Comparison of ENCODE assay signal across 20 mouse cellular contexts in the genomic region with DNA sequence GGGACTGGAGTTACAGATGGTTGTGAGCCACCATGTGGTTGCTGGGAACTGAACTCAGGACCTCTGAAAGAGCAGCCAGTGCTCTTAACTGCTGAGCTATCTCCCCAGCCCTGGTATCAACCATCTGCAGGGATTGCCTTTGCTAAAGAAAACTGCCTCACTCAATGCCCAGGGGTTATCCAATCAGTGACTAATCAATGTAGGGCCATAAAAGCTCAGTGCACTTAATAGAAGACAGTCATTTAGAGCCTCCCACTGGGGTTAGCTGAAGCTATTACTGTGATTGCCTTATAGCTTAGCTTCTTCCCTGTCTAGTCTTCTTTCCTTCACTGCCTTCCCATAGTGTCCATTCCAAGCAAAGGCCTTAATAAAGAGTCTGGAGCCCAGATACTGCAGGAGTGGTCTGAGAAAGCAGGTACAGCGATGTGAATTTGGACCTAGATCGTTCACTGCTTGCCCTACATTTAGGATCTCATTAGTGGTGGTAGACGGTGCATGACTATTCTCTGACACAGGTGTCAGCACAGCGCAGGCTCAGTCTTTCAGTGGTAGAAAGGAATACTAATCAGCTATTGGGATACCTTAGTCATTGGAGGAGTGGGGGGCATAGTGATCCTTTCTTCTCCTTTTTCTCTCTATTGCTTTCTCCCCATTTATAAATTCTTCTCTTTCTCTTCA.
"Had no signal": no experiment of that assay in that cellular context is flagged by ENCODE, and none has a peak within 500 bp of the region (broad histone marks: within the 10 kb centered on the region; RNA-seq: fewer than 3 reads in every experiment).

No protein-coding gene starts in this region.

- H3K27me3 ChIP-seq: limb, embryonic 12.5 days; limb, embryonic 15.5 days had no signal

- H3K4me3 ChIP-seq: layer of hippocampus, adult 2 months; limb, embryonic 12.5 days; limb, embryonic 15.5 days; megakaryocyte, embryonic 14.5 days; midbrain, embryonic 10.5 days had no signal

- H3K9me3 ChIP-seq: limb, embryonic 15.5 days had no signal

- H3K27ac ChIP-seq: layer of hippocampus, adult 2 months; limb, embryonic 12.5 days; limb, embryonic 15.5 days; liver, embryonic 14.5 days; midbrain, embryonic 10.5 days had no signal

- DNase-seq: kidney, adult 11 months; kidney, adult 8-10 months; kidney, postnatal 14 days; layer of hippocampus, adult 9-11 months; layer of hippocampus, postnatal 36 days; left cerebral cortex, postnatal 4 days; liver, postnatal 0 days; lung, embryonic 14.5 days; lung, postnatal 36 days; midbrain, embryonic 14.5 days; thymus, adult 18-20 months; thymus, postnatal 36 days had no signal

- ATAC-seq: liver, postnatal 0 days; lung, postnatal 0 days had no signal

- H3K4me2 ChIP-seq: limb, embryonic 12.5 days; limb, embryonic 15.5 days; liver, embryonic 11.5 days; lung, embryonic 14.5 days had no signal

- H3K4me1 ChIP-seq: limb, embryonic 12.5 days; limb, embryonic 15.5 days; megakaryocyte, embryonic 14.5 days; midbrain, embryonic 10.5 days had no signal

- H3K9ac ChIP-seq: limb, embryonic 12.5 days; limb, embryonic 15.5 days; liver, embryonic 14.5 days; liver, postnatal 0 days; lung, embryonic 14.5 days had no signal

- H3K36me3 ChIP-seq: limb, embryonic 12.5 days; limb, embryonic 15.5 days; midbrain, embryonic 10.5 days had no signal
